ENCODE assay signal across 8 mouse cellular contexts in the genomic region with DNA sequence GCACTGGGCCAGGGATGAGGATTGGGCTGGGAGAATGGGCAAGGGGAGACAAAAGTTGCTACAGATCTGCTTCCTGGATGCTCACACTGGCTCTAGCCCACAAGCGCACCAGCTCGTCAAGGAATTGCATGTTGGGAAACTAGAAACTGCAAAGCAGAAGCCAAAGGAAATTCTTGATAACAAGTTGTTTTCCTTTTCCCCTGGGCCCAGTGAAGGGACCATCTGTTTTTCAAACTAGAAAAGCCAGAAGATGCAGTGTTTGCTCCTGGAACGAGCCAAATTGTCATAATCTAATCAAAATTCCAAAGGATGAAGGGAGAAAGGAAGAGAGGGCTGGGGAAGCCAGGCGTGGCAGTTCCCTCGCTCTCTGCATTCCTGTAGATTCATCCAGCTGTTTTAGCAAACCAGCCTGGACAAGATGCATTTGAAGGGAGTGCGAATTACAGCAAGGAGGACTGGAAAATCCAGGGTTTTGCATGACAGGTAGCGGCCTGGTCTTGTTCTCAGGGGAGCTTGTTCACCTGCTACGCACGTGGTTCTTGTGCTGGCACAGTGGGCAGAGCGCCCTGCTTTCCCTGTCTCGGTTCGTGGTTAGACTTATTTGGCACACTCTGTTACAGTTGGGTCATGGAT.
DNase-seq lines count a peak whose midpoint lies in the region; ATAC-seq and TF ChIP-seq lines count a peak whose summit lies in the region.

No protein-coding gene starts in this region.

- no peak overlapping the region for H3K4me3 ChIP-seq in kidney, embryonic 16.5 days (ENCODE audit: low read length)
- H3K4me3 ChIP-seq in stomach, postnatal 0 days (ENCODE audit: low read depth, low read length): no peak overlapping the region

- H3K9me3 ChIP-seq in kidney, embryonic 16.5 days (ENCODE audit: low read length): no peaks in the 10 kb centered on the region
- no peaks in the 10 kb centered on the region for H3K9me3 ChIP-seq in stomach, postnatal 0 days (ENCODE audit: control insufficient read depth, low read length)

- peaks cover 17% of the 10 kb centered on the region for H3K4me1 ChIP-seq in kidney, embryonic 16.5 days (ENCODE audit: insufficient read depth, low read length)
- peaks cover 3% of the 10 kb centered on the region; the same call in 1 of the 2 replicates for H3K4me1 ChIP-seq in stomach, postnatal 0 days (replicated peaks; ENCODE audit: control insufficient read depth, insufficient read depth)

- 62% methylated on average over 12 of the region's 12 CpGs for WGBS in kidney, embryonic 16.5 days
- 41% methylated on average over 12 of the region's 12 CpGs for WGBS in stomach, postnatal 0 days

- no peak for TF ChIP-seq EP300 in stomach, postnatal 0 days (optimal IDR thresholded peaks at IDR 0.05)

- no peaks in the 10 kb centered on the region for H3K36me3 ChIP-seq in kidney, embryonic 16.5 days (ENCODE audit: insufficient read depth, low read length)
- H3K36me3 ChIP-seq in stomach, postnatal 0 days (ENCODE audit: control insufficient read depth, insufficient read depth, low read length): no peaks in the 10 kb centered on the region

- H3K27me3 ChIP-seq in kidney, embryonic 16.5 days (ENCODE audit: insufficient read depth, low read length): no peaks in the 10 kb centered on the region
- H3K27me3 ChIP-seq in stomach, postnatal 0 days (ENCODE audit: control insufficient read depth, insufficient read depth, low read length): no peaks in the 10 kb centered on the region

- peak; percentile 42 for DNase-seq in embryo, embryonic 10.5 days (ENCODE audit: low spot score)
- DNase-seq in embryo, embryonic 10 days (ENCODE audit: low spot score): no peak
- DNase-seq in NIH3T3 (ENCODE audit: low read depth): peak; percentile 53
- peak; percentile 55 to 69 for DNase-seq in heart, adult 18-20 months
- DNase-seq in stomach, postnatal 0 days (ENCODE audit: low spot score): no peak
- no peak for DNase-seq in left cerebral cortex, adult 18-20 months (ENCODE audit: low spot score in 2 of 2)
- DNase-seq in spleen, postnatal 36 days (ENCODE audit: low spot score in 2 of 2): no peak

- no peak overlapping the region for H3K9ac ChIP-seq in kidney, embryonic 16.5 days (replicated peaks; ENCODE audit: low read length)
- H3K9ac ChIP-seq in stomach, postnatal 0 days (ENCODE audit: low read length): no peak overlapping the region

- no peak overlapping the region for H3K4me2 ChIP-seq in kidney, embryonic 16.5 days (replicated peaks; ENCODE audit: low read depth, low read length)
- peak overlapping the region; percentile 29 for H3K4me2 ChIP-seq in stomach, postnatal 0 days (replicated peaks; ENCODE audit: low read depth)

- no peak for ATAC-seq in kidney, embryonic 16.5 days (ENCODE audit: low FRiP score, low TSS enrichment)
- ATAC-seq in stomach, postnatal 0 days (ENCODE audit: low FRiP score, low TSS enrichment): 0 out of 2 replicates have a peak, but pooled peaks have one; percentile 24

- no peak for TF ChIP-seq CTCF in stomach, postnatal 0 days (IDR thresholded peaks at IDR 0.05; ENCODE audit: low read depth)

- peak overlapping the region; percentile 58; the same call in 1 of the 2 replicates for H3K27ac ChIP-seq in kidney, embryonic 16.5 days (ENCODE audit: low read length)
- peak overlapping the region; percentile 41; the same call in 1 of the 2 replicates for H3K27ac ChIP-seq in stomach, postnatal 0 days (replicated peaks)

Comparison
In these comparisons a context has a peak if more than half of its experiments do, and no peak if none do; other contexts are left out.
1. DNase-seq: peak in embryo, embryonic 10.5 days (single experiment), NIH3T3 (single experiment) and heart, adult 18-20 months (2 of 2); none in embryo, embryonic 10 days (single experiment), stomach, postnatal 0 days (single experiment), left cerebral cortex, adult 18-20 months (0 of 2) and spleen, postnatal 36 days (0 of 2).